Mouse (Mus musculus) gastrocnemius, adult 2 months (tissue): ENCODE data around the gene St6galnac4. TPM values are rescaled to one million over a fixed set of nuclear protein-coding genes. Genes with fewer than 3 reads are reported as not detected.
A peak's percentile ranks its signal among the peaks of the same experiment; 100 is the strongest.

Experiments
- DNase-seq: peaks from one replicate; pipeline ENCODE4 v3.0.0; 2022
- H3K27ac ChIP-seq: fragments of 200-600 bp; 2 replicates; pipeline ENCODE4 v1.8.1; 2022; ENCODE audit warnings: mild to moderate bottlenecking
- H3K4me3 ChIP-seq: fragments of 200-600 bp; 2 replicates; pipeline ENCODE4 v1.8.1; 2022; ENCODE audit warnings: mild to moderate bottlenecking, moderate library complexity
- CTCF ChIP-seq: fragments of 200-600 bp; IDR thresholded peaks from 2 replicates; pipeline ENCODE4 v1.8.1; 2022; ENCODE audit warnings: antibody characterized with exemption, mild to moderate bottlenecking, moderate library complexity
- intact Hi-C: fragments of 180-260 bp; cut with DNase I; formaldehyde crosslinking; loops from one replicate; pipeline ENCODE4 v1.15.1; 2025
- total RNA-seq, 2 experiments: library from RNA; stranded (reverse); gene quantifications; 2 replicates each; pipeline ENCODE4 v1.2.3; 2021

Gene St6galnac4
- total RNA-seq, 2 experiments from 2014 or later: 8.7 to 21.6 TPM

DNA sequence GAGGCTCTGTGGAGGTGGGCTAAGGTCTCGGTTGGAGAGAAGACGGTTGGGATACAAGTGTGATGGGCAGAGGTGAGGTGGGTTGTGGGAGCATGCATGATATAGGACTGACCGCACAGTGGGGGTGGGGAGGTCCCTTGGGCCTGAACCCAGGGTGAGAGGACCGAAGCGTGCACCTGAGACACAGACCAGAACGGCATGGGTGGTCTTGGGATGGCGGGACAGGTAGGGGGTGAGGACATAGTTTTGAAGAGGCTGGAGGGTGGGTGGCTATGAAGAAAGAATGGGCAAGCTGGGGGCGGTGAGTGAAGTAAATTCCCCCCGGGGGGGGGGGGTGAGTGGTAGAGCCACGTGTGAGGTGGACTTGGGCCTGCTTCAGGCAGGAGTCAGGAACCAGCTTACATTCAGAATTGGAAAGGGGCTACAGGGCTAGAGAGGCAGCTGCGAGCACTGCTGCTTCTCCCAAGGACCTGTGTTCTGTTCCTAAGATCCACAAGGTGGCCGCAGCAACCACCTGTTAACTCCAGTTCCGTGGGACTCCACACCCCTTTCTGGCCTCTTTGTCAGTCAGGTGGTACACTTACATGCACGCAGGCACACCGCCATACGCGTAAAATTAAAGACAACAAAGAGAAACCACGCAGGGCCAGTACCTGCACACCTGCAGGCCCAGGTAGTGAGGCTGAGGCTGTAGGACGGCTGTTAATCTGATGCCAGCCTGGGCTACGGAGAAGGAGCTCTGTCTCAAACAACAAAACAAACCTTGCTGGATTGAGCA, 40.6 kb downstream of the St6galnac4 start:
- peak; percentile 63 for DNase-seq
- no peak for TF ChIP-seq CTCF
- Histone ChIP-seq H3K4me3 (peak overlapping the region; percentile 86), H3K27ac (peak overlapping the region; percentile 97)
- intact Hi-C loops: no loop called here

DNA sequence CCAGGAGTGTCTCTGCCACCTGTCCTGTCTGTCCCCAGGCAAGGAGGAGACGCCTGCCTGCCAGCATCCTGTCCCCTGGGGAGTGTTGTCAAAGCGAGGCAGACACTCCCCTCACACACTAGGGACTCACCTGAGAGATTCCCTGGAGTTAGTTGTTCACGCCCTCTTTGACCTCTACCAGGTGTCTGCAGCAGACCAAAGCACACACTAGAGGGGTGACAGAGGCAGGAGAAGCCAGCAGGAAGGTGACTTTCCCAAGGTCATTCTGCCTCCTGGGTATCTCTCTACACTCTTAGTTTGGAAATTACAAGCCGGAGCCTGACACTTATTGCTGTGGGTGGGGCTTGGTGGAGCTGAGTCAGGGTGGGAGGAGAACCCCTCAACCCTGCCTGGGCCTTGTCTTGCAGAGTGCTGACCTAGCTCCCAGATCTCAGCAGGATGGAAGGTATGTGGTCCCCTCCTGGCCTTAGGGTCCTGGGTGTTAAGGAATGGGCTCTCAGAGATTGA, 41.2 kb downstream of the St6galnac4 start:
- peak overlapping the region; percentile 86 for H3K4me3 ChIP-seq
- DNase-seq: peak; percentile 65
- TF ChIP-seq CTCF: no peak
- intact Hi-C loops: no loop called here
- H3K27ac ChIP-seq: peak overlapping the region; percentile 97

DNA sequence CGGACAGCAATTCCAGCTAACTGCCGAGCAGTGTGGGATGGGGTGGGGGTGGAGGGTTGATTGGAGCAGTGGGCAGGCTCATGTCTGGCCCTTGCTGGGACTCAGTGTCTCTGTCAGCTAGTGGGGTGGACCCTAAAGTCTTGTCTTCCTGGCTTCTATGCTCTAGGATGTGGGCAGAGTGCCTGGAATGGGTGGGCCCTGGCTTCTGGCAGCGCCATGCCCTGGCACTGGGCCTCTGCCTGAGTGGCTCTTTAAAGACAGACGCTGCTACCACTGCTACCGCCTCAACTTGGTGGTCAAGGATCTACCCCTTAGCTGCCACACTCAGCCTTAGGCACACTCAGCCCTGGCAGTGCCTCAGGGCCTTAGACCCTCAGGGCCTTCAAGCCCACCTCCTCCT, 41.8 kb downstream of the St6galnac4 start:
- DNase-seq: peak; percentile 92
- intact Hi-C loops: no loop called here
- TF ChIP-seq CTCF: no peak
- H3K4me3 ChIP-seq: peak overlapping the region; percentile 86
- peak overlapping the region; percentile 97 for H3K27ac ChIP-seq

DNA sequence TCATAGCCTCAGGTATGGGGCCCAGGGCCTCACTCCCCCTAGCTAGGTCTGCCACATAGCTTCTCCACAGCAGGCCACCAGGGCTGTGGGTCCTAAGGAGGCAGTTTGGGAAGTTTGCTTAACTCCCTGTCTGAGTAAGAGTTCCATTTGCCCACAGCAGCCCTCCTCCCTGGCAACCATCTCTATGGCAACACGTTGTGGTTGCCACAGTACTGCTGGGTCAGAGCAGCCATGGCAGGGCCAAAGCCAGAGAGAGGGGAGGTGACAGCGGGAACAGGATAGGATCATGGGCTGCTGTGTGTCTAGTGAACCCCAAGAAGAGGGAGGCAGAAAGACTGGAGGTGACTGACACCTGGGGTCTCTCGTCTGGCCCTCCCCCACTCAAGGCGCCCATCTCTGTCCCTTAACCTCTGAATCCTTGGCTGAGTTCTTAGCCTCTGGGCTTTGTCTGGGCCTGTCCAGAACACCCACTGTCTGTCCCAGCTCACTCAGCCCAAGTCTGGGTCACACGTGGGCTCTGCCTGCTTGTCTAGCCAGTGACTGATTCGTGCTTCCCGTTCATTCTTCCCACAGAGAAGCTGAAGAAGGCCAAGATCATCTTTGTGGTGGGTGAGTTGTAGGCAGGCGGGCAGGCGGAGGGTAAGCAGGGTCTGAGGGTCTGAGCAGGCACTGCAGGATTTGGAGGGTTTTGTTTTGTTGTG, 42.5 kb downstream of the St6galnac4 start:
- intact Hi-C loops: no loop called here
- peak overlapping the region; percentile 86 for H3K4me3 ChIP-seq
- H3K27ac ChIP-seq: peak overlapping the region; percentile 97
- peak; percentile 66 for DNase-seq
- no peak for TF ChIP-seq CTCF

DNA sequence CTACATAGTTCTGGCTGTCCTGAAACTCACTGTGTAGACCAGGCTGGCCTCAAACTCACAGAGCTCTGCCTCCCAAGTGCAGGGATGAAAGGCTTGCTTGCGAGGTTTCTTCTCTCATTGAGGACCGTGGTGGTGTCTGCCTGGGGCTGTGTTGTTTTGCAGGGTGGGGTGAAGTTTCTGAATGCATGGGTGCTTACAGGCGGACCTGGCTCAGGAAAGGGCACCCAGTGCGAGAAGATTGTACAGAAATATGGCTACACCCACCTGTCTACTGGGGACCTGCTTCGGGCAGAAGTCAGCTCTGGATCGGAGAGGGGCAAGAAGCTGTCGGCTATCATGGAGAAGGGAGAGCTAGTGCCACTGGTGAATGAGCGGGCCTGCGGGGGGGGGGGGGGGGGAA, 43.1 kb downstream of the St6galnac4 start:
- no peak for TF ChIP-seq CTCF
- peak overlapping the region; percentile 86 for H3K4me3 ChIP-seq
- H3K27ac ChIP-seq: peak overlapping the region; percentile 97
- intact Hi-C loops: loop anchor here (5.0 kb wide), 1 partner anchor 42 kb away; no protein-coding TSS in a partner anchor
- peak; percentile 15 for DNase-seq

DNA sequence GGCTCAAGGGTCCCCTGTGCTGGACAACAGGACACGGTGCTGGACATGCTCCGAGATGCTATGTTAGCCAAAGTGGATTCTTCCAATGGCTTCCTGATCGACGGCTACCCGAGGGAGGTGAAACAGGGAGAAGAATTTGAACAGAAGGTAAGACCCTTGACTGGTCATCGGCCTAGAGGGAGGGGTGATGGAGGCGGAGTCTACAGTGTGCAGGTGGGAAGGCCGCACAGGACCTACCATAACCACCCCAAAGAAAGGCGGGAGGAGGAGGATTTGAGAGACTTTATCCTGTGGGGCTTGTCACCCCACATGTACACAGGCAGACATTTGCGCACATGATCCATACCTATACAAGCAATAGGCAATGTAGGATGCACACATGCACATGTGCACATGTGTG, 44.2 kb downstream of the St6galnac4 start:
- H3K4me3 ChIP-seq: peak overlapping the region; percentile 86
- intact Hi-C loops: loop anchor here (1.0 to 5.0 kb wide), 2 partner anchors 41 to 58 kb away; no protein-coding TSS in a partner anchor
- DNase-seq: peak; percentile 30
- no peak for TF ChIP-seq CTCF
- H3K27ac ChIP-seq: peak overlapping the region; percentile 97

DNA sequence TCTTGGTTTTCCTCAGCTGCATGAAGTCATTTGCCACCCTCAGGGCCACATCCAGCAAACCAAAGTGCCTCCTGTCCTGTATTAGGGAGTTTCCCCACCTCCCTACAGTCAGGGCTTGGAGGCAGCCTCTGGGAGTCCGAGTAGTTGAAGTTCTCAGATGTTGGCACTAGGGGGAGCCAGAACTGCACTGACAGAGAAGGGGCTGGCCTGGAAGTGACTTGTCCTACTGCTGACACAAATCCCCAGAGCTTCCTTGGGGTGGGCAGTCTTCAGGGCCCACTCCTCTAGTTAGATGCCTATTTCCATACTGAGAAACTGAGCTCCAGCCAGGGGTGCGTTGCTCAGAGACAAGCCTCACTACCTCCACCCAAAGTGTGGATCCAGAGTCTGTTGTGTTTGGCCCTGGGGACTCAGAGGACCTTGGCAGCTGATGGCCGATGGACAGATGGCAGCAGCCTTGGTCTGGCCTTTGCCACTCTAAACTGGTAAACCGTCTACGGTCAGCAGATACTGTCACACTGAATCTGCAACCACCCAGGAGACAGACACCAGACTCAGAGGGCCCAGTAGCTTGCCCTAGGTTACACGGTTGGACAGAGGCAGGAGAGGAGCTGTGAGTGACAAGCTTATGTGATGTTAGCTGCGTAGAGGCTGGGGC, 45.0 kb downstream of the St6galnac4 start:
- peak overlapping the region; percentile 86 for H3K4me3 ChIP-seq

DNA sequence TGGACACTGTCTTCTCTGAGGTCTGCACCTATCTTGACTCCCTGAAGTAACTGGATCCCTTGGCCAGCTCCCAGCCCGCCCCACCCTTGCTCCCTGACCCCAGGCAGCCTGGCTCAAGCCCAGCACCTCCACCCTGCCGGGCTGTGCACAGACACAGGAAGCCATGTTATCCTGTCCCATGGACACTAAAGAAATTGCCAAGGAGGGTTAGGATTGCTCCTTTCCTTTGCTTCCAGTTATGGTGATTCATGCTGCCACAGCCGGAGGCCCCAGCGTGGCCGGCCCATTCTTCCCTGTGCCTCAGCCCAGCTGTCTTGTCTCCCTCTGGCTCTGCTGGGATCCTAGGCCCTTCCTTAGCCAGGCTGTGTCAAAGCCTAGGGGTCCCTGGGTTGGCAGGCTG, 46.8 kb downstream of the St6galnac4 start:
- peak overlapping the region; percentile 97 for H3K27ac ChIP-seq
- peak overlapping the region; percentile 86 for H3K4me3 ChIP-seq
- DNase-seq: peak; percentile 86
- TF ChIP-seq CTCF: no peak
- intact Hi-C loops: loop anchor here (5.0 kb wide), 1 partner anchor 39 kb away; no protein-coding TSS in a partner anchor

More for the DNA sequence above, 45.0 kb downstream of the St6galnac4 start:
- peak; percentile 97 for TF ChIP-seq CTCF
- peak overlapping the region; percentile 97 for H3K27ac ChIP-seq
- peak; percentile 87 for DNase-seq
- intact Hi-C loops: loop anchor here (1.0 to 5.0 kb wide), 2 partner anchors 40 to 57 kb away; no protein-coding TSS in a partner anchor

DNA sequence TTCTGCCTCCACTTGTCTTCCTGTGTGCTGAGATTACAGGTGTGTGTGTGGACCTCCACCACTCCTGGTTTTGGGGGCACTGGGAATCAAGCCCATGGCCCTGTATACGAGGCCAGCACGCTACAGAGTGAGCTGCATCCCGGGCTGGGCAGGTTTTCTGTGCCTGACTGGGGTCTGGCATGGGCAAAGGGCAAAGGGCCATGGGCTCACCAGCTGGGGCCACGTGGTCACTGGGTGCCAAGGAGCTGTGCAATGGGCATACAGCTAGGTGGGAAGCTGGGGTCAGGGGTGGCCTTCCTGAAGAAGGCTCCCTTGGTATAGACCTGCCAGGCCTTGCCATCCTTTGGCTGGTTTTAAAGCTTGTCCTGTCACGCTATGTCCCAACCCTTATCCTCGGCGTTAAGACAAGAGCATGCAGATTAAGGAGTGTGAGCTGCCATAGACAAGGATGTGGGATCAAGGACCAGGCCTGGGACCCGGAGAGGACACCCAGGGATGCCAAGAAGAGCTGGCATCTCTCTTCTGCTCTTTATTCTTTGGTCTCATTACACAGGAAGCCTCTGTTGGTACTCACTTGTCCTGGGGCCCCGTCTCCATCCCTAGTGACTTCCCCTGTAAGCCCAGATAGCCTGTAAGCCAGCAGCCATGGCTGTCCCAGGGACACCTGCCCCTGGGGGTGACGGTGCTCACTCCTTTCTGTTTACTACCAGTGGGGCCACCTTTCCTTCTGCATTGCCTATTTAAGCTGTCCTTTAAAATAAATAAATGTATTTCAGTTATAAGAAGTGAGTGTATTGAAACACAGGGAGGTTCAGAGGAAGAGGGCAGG, 47.6 kb downstream of the St6galnac4 start:
- peak; percentile 55 for DNase-seq
- intact Hi-C loops: loop anchor here (5.0 kb wide), 1 partner anchor 38 kb away; no protein-coding TSS in a partner anchor
- peak overlapping the region; percentile 97 for H3K27ac ChIP-seq
- TF ChIP-seq CTCF: no peak
- peak overlapping the region; percentile 86 for H3K4me3 ChIP-seq

DNA sequence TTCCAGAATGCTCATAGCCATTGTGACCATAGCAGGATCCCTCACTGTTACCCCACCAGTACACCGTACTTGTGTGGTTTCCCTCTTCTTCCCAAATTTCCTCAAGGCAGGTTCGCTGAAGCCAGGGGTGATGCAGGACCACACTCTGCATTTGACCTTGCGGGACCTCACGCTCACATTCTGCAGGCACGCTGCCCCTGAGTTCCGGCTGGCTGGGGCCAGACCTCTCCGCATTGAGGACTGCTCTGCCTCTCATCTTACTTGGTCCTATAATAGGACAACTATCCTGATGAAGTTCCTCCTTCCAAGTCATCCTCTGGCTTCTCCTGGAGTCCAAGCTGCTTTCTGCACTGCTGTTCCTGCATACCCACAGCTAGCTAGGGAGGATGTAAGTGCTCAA, 49.7 kb downstream of the St6galnac4 start:
- TF ChIP-seq CTCF: no peak
- intact Hi-C loops: no loop called here
- peak; percentile 61 for DNase-seq
- Histone ChIP-seq H3K4me3 (no peak overlapping the region), H3K27ac (peak overlapping the region; percentile 60)

DNA sequence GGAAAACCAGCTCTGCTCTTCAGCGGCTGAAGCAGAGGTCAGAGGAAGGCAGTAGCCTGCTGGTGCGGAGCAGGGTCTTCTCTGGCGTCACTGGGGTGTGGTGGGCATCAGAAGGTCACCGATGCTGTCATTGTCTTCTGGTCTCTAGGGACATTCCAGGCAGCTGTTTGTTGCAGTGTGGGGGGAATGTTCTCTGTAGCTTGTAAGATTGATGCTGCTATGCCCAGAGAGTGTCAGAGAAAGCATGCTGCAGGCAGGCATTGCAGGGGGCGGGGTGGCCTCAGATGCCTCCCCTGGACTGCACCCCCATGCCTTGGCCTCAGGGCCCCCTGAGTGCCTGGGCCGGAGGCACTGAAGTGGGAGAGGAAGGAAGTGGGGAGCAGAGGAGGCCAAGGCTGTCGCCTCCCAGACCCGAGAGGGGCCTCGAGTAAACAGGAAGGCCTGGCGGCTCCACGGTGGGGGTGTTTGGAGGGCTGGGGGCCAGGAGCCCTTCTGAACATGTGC, 50.9 kb downstream of the St6galnac4 start:
- 0 out of 2 replicates have a peak overlapping the region, but pooled peaks have one; percentile 9 for H3K4me3 ChIP-seq
- intact Hi-C loops: no loop called here
- peak overlapping the region; percentile 60 for H3K27ac ChIP-seq
- DNase-seq: peak; percentile 73
- no peak for TF ChIP-seq CTCF
